Mouse (Mus musculus) testis, postnatal 10 days (tissue): ENCODE results near the gene Bloc1s2.

ENCODE experiments used
- DNase-seq: peaks from one replicate; pipeline ENCODE4 v3.0.0; 2021; ENCODE audit warnings: low spot score

Gene Bloc1s2

GRCm38 (mm10) chr19:44145702-44146567 lies at the start of gene Bloc1s2:
Bloc1s2 (minus strand) TSS chr19:44146446.
- peak; percentile 91 for DNase-seq

- DNase-seq, result peak; percentile 85
Measured at GRCm38 (mm10) chr19:44195138-44195537, 48.9 kb upstream of the Bloc1s2 start.

- DNase-seq, result no peak
Measured at GRCm38 (mm10) chr19:44193906-44194305, 47.7 kb upstream of the Bloc1s2 start.

GRCm38 (mm10) chr19:44192342-44192741 lies 46.1 kb upstream of the Bloc1s2 start, which contains the start of gene Pkd2l1:
Pkd2l1 (minus strand) TSS chr19:44192442.
- DNase-seq, result no peak

GRCm38 (mm10) chr19:44189056-44189455 lies 42.8 kb upstream of the Bloc1s2 start:
- DNase-seq, result no peak

GRCm38 (mm10) chr19:44183968-44184367 lies 37.7 kb upstream of the Bloc1s2 start:
- DNase-seq, result no peak

GRCm38 (mm10) chr19:44180502-44180901 lies 34.3 kb upstream of the Bloc1s2 start:
- DNase-seq, result no peak

- no peak for DNase-seq
Measured at GRCm38 (mm10) chr19:44176741-44177140, 30.5 kb upstream of the Bloc1s2 start.

GRCm38 (mm10) chr19:44174835-44175234 lies 28.6 kb upstream of the Bloc1s2 start:
- no peak for DNase-seq

- DNase-seq, result no peak
Measured at GRCm38 (mm10) chr19:44161515-44161914, 15.3 kb upstream of the Bloc1s2 start.

- DNase-seq, result no peak
Measured at GRCm38 (mm10) chr19:44159386-44159785, 13.1 kb upstream of the Bloc1s2 start.

GRCm38 (mm10) chr19:44157005-44157404 lies 10.8 kb upstream of the Bloc1s2 start:
- no peak for DNase-seq

- DNase-seq, result no peak
Measured at GRCm38 (mm10) chr19:44153781-44154180, 7.5 kb upstream of the Bloc1s2 start.

GRCm38 (mm10) chr19:44148991-44149390 lies 2.7 kb upstream of the Bloc1s2 start:
- no peak for DNase-seq

GRCm38 (mm10) chr19:44148345-44148744 lies 2.1 kb upstream of the Bloc1s2 start:
- no peak for DNase-seq

GRCm38 (mm10) chr19:44146951-44147350 lies 705 bp upstream of the Bloc1s2 start:
- DNase-seq, result no peak

GRCm38 (mm10) chr19:44146568-44146879 lies 278 bp upstream of the Bloc1s2 start:
- no peak for DNase-seq

- DNase-seq, result no peak
Measured at GRCm38 (mm10) chr19:44144366-44144765, 1.9 kb downstream of the Bloc1s2 start.

- DNase-seq, result no peak
Measured at GRCm38 (mm10) chr19:44135960-44136485, 10.2 kb downstream of the Bloc1s2 start.

- DNase-seq, result peak; percentile 92
Measured at GRCm38 (mm10) chr19:44135072-44135959, 10.9 kb downstream of the Bloc1s2 start, which contains the start of gene Cwf19l1. Cwf19l1 (minus strand) TSS chr19:44135876.

- DNase-seq, result no peak
Measured at GRCm38 (mm10) chr19:44132917-44133316, 13.3 kb downstream of the Bloc1s2 start.

- DNase-seq, result no peak
Measured at GRCm38 (mm10) chr19:44128560-44128959, 17.7 kb downstream of the Bloc1s2 start.
